Mouse (Mus musculus): ENCODE measurements around the gene Med13l.
A peak's percentile ranks its signal among the peaks of the same experiment; 100 is the strongest.

DNA sequence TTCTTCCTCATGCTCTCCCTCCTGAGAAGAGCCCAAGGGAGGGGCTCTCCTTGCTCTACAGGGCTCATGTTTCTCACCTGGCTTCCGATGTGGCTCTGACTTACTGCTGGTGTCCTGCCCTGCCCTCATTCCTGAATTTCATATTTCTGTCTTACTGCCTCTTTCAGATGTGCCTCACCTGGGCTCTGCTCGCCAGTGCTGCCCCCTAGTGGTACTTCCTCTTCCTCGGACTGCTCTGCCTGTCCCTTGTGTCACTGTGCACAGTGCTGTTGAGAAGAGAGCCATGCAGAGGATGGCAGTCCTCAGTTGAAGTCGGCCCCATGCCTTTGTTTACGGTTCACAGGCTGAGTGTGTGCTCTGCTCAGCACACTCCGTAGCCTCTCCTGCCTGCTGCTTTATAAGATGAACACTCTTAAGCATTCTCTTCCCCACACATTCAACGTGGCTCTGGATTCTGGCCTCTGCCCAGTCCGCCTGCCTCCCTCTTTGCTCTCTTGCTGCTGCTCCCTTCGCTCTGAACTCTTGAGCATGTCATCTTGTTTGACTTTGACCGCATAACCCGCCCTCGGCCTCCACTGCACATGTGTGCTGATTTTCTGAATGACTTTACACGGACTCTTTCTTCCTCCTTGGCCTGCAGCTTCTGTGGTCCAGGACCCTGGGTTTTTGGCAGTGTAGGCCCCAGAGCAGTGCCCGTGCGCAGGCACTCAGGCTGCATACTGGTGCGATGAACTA lies 147.9 kb downstream of the Med13l start:
- TF ChIP-seq CTCF (IDR thresholded peaks at IDR 0.05; ENCODE audit: low read depth, low read length) (peak; percentile 94), POLR2A (IDR thresholded peaks at IDR 0.05; ENCODE audit: extremely low read depth, insufficient read depth, low read length) (no peak)

Data from liver, adult 2 months (tissue).